Mouse (Mus musculus) adrenal gland, postnatal 25 days (tissue): ENCODE measurements around the gene Crp. TPM values are rescaled to one million over a fixed set of nuclear protein-coding genes. Genes with fewer than 3 reads are reported as not detected.

ENCODE experiments used
- DNase-seq: peaks from one replicate; pipeline ENCODE4 v3.0.0; 2021; ENCODE audit warnings: mixed read lengths
- total RNA-seq: library from RNA; stranded (reverse); gene quantifications from 2 replicates; pipeline ENCODE4 v1.2.3, GENCODE M21; 2021

The Crp gene
- total RNA-seq, 1 experiment from 2014 or later = not detected

- DNase-seq = no peak
These were observed 14.1 kb downstream of the Crp start for GRCm38 (mm10) chr1:172711962-172712361.

GRCm38 (mm10) chr1:172751241-172751640, 53.4 kb downstream of the Crp start:
- DNase-seq = no peak

- DNase-seq = no peak
These were observed 57.3 kb downstream of the Crp start for GRCm38 (mm10) chr1:172755151-172755550.

DNA sequence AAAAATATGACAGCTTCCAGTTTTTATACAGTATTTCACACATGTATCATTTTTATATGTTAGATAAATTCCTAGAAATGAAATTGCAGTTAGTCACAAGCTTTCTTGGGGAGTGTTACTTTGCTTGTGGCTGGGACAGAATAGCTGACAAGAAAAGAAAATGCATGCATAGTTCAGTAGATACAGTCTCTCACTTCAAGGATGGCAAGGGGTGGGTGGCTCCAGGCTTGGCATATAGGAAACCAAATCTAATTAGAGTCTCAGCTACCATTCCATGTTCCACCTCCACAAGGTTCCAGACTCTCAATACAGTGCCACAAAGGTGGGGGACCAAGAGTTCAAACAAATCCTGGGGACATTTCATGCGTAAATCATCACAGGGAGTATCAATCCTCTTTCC, 61.7 kb downstream of the Crp start:
- DNase-seq = no peak

DNA sequence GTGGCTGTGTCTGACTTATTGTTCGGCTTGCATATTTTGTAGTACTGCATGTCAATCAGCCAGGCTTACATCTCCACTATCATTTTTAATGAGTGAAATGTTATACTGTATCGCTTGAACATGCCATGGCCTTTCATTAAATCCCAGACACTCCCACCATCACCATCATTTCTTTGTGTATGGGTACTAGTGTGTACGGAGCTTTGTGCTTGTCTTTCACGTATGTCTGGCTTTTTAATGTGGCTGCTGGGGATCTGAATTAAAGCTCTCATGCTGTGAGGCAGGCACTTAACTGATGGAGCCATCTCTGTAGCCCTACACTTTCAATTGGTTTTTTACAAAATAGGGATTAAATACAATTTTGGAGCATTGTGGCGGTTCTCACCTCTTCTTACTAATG, 81.3 kb downstream of the Crp start:
- no peak for DNase-seq

GRCm38 (mm10) chr1:172785322-172785721, 87.5 kb downstream of the Crp start:
- DNase-seq = no peak

DNA sequence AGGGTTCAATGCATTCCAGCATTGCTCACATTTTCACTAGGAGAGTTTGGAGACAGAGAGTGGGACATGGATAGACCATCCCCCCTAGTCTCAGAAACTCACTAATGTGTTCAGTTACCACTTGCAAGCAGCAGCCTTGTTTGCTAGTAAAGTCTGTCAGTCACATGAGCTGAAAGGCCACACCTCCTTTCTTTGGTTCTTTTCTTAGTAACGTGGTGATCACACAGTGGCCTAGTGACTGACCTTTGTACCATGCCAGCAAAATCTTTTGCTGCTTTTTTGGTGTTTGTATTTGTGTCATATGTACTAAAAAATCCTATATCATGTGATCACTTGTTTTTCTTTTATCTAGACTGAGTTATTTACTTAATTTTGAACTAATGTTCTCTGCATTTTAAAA, 88.0 kb downstream of the Crp start:
- DNase-seq = no peak

DNA sequence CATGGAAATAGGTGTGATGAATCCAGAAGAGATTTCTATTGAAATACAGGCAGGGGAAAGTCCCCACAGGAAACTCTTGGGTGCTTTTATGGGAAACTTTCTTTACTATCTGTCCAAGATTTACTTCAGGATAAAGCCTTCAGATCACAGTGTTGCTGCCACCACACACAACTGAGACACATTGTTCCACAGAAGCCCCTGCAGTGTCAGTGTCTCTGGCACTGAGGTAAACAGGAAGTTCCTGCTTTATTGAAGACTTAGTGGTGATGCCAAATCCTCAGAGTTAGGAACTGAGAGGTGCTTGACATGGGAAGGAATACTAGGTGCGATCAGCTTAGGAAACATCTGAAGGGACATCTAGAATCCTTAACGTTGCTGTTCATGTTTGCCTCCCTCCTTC, 131.1 kb downstream of the Crp start:
- no peak for DNase-seq

DNA sequence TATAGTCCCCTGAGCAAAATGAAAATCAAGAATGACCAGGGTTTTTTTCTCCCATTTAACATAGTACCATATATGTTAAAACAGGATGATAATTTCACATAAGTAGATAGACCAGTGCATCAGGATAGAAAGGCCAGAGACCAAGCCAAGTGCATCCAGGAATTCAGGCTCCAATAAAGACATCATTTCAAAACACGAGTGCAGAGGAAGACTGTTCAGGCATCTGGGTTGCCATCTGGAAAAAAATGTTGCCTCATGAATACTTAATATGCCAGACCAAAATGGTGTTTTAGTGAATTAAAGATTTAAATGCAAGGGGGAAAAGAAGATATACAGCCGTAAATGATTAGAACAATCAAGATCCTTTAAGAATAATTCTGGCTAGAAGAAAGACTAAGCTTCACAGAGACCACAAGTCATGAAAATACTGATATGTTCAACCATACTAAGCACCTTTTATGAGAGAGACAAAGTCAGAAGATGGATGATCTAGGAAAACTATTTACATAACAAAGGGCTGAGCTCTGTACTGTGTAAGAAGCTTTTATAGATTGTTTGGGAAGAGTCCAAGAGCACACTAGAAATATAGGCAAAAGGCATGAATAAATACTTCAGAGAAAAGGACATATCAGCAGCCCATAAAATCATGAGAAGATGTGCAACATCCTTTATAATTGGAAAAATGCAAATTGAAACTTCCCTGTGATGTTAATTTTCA, 149.3 kb downstream of the Crp start:
- DNase-seq = no peak

- DNase-seq = no peak
These were observed 150.3 kb downstream of the Crp start for GRCm38 (mm10) chr1:172848171-172848570.

DNA sequence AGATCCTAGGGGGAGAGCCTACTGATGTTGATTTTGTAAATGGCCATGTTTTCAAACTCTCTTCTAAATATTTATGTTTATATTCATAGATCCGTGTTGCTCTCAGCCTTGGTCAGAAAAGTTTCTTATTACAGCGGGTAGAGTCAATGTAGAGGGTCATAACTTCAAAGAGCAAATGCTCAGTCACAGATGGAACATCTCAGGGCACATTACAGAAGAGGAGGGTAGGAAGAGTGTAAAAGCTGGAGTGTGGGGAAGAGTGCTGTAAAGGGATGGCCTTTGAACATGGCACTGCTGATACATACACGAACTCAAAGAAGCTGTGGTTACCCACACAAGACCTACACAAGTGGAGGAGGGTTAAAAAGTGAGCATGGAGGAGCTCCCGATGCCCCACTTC, 177.4 kb downstream of the Crp start:
- DNase-seq = no peak

DNA sequence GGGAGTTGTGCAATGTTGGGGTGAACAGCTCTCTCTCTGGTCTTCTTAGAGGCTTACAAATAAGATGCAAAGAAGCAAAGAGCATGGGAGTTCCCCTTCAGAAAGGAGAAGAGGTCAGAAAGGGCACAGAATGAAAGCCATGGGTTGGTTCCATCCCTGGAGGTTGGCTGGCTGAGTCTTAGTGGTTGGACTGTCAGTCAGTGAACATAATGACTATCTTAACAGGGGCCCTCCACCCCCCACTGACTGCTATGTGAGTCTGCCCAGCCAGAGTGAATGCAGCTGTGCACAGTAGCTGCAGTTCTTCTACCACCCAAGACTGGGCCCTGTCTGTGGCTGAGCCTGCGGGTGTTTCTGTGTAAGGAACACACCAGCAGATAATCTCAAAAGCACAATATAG, 178.8 kb downstream of the Crp start:
- DNase-seq = no peak

Other genes with a start within 250 kb of the Crp start
- gene Slamf9, start 222.7 kb upstream of the Crp start, total RNA-seq = 1.9 and 3.4 TPM in 2 replicates
- gene Igsf9, start 216.3 kb upstream of the Crp start, total RNA-seq = 2.9 and 3.6 TPM in 2 replicates
- gene Tagln2, start 198.0 kb upstream of the Crp start, total RNA-seq = 80.7 and 88.8 TPM in 2 replicates
- 1.3 TPM in 1 of 2 replicates, not detected in the other for gene Cfap45, start 177.3 kb upstream of the Crp start, total RNA-seq
- gene Vsig8, start 142.1 kb upstream of the Crp start, total RNA-seq = 0.33 TPM in 1 of 2 replicates, not detected in the other
- gene Slamf8, start 107.5 kb upstream of the Crp start, total RNA-seq = 0.24 TPM in 1 of 2 replicates, not detected in the other
- not detected in 2 replicates for gene Fcrl6, start 95.5 kb upstream of the Crp start, total RNA-seq
- gene Dusp23, start 65.1 kb upstream of the Crp start, total RNA-seq = 7.1 and 8.4 TPM in 2 replicates
- gene Apcs, start 197.0 kb downstream of the Crp start, total RNA-seq = 1.3 TPM in 1 of 2 replicates, not detected in the other